Mouse (Mus musculus): Measurements from ENCODE around the gene Rpa1. TPM values are rescaled to one million over a fixed set of nuclear protein-coding genes. Genes with fewer than 3 reads are reported as not detected.
A peak's percentile ranks its signal among the peaks of the same experiment; 100 is the strongest.
"Not testable (repeated sequence)": the region's sequence is repeated elsewhere in the genome, so short reads cannot be mapped to it uniquely, and the experiment has no call there.

The Rpa1 gene
- 67.1 and 71.5 TPM in 2 replicates for polyA plus RNA-seq (2015; fragmentation: Nextera tagmentation; extraction: Ambion mirVana)

DNA sequence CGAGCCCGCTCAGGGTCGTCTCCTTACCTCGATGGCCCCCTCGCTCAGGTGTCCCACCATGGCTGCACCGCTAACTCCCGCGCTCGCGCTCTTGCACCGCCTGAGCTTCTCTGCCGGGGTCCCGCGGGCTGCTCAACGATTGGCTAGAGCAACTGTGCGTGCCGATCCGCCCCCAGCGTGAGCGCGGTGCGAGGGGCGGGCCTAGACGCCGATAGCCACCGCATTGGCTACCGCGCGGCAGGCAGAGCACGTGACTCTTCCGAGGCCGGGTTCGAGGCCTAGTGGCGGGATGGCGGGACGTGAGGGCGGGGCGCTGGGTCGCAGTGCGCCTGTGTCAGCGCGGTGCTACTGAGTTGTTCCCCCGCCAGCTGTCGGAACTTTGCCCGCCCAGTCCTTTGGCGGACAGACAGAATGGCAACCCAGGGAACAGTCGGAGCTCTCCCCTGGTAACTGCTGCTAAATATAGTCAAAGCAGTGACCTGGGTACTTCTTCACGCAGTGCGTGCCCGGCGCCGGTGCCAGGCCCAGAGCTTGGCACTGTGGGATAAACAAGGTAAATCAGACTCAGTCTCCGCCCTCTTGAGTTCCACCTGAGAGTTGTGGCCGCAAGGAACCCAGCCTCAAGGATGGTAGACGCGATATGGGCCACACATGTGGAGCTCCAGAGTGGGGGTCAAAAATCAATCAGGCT lies at the start of gene Rpa1, which contains the start of gene Smyd4:
Gene Rpa1 (minus strand): TSS at position 126 of the 691 bp plus-strand sequence.
Gene Smyd4 (plus strand): TSS at position 235 of the 691 bp plus-strand sequence.
- 0% methylated on average over 56 of the region's 56 CpGs for WGBS
- Histone ChIP-seq H3K27me3 (replicated peaks; ENCODE audit: control insufficient read depth, insufficient read depth, low read length) (no peaks in the 10 kb centered on the region), H3K4me1 (replicated peaks; ENCODE audit: control insufficient read depth, insufficient read depth, low read length) (peaks cover 16% of the 10 kb centered on the region), H3K36me3 (ENCODE audit: control insufficient read depth, insufficient read depth) (no peaks in the 10 kb centered on the region), H3K4me2 (ENCODE audit: low read length) (peak within 1 kb of the TSS; percentile 94), H3K27ac (ENCODE audit: low read length) (peak within 1 kb of the TSS; percentile 60), H3K9me3 (ENCODE audit: control insufficient read depth, low read length) (no peaks in the 10 kb centered on the region), H3K4me3 (replicated peaks; ENCODE audit: low read length) (peak within 1 kb of the TSS; percentile 92), H3K9ac (replicated peaks; ENCODE audit: low read depth, low read length) (peak within 1 kb of the TSS; percentile 80)
- ATAC-seq: peak; percentile 100

- 48% methylated on average over 7 of the region's 7 CpGs for WGBS
- ATAC-seq: peak; percentile 66
- H3K9me3 ChIP-seq (ENCODE audit: control insufficient read depth, low read length): no peaks in the 10 kb centered on the region
- no peak overlapping the region for H3K4me2 ChIP-seq (ENCODE audit: low read length)
- no peak overlapping the region for H3K4me3 ChIP-seq (replicated peaks; ENCODE audit: low read length)
- H3K9ac ChIP-seq (replicated peaks; ENCODE audit: low read depth, low read length): no peak overlapping the region
- peaks cover 2% of the 10 kb centered on the region for H3K4me1 ChIP-seq (replicated peaks; ENCODE audit: control insufficient read depth, insufficient read depth, low read length)
- peak overlapping the region; percentile 57 for H3K27ac ChIP-seq (ENCODE audit: low read length)
- H3K27me3 ChIP-seq (replicated peaks; ENCODE audit: control insufficient read depth, insufficient read depth, low read length): no peaks in the 10 kb centered on the region
- no peaks in the 10 kb centered on the region for H3K36me3 ChIP-seq (ENCODE audit: control insufficient read depth, insufficient read depth)
Observed at GRCm38 (mm10) chr11:75397452-75397851, 49.3 kb upstream of the Rpa1 start.

DNA sequence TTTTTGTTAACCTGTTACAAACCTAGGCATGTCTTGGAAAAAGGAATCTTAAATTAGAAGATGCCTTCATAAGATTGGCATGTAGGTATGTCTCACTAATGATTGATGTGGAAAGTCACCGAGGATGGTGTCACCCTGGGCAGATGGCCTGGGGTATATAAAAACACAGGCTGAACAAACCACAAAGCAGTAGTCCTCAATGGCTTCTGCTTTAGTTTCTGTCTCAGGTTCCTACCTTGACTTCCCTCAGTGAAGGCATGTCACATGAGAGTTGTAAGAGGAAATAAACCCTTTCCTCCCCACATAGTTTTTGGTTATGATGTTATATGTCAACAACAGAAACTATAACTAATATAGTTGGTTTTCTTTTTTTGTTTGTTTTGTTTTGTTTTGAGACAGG lies 47.5 kb upstream of the Rpa1 start:
- Histone ChIP-seq H3K27ac (ENCODE audit: low read length) (no peak overlapping the region), H3K9me3 (ENCODE audit: control insufficient read depth, low read length) (no peaks in the 10 kb centered on the region), H3K4me2 (ENCODE audit: low read length) (no peak overlapping the region), H3K27me3 (replicated peaks; ENCODE audit: control insufficient read depth, insufficient read depth, low read length) (no peaks in the 10 kb centered on the region), H3K4me1 (replicated peaks; ENCODE audit: control insufficient read depth, insufficient read depth, low read length) (peaks cover 2% of the 10 kb centered on the region), H3K9ac (replicated peaks; ENCODE audit: low read depth, low read length) (no peak overlapping the region), H3K4me3 (replicated peaks; ENCODE audit: low read length) (no peak overlapping the region), H3K36me3 (ENCODE audit: control insufficient read depth, insufficient read depth) (no peaks in the 10 kb centered on the region)
- WGBS: 88% methylated on average over 1 of the region's 1 CpGs
- ATAC-seq: no peak

- H3K9me3 ChIP-seq (ENCODE audit: control insufficient read depth, low read length); ATAC-seq; H3K27me3 ChIP-seq (replicated peaks; ENCODE audit: control insufficient read depth, insufficient read depth, low read length); H3K27ac ChIP-seq (ENCODE audit: low read length); H3K4me2 ChIP-seq (ENCODE audit: low read length); H3K4me1 ChIP-seq (replicated peaks; ENCODE audit: control insufficient read depth, insufficient read depth, low read length); H3K4me3 ChIP-seq (replicated peaks; ENCODE audit: low read length); H3K9ac ChIP-seq (replicated peaks; ENCODE audit: low read depth, low read length); H3K36me3 ChIP-seq (ENCODE audit: control insufficient read depth, insufficient read depth): not testable (repeated sequence)
- WGBS: 66% methylated on average over 3 of the region's 3 CpGs
Observed at GRCm38 (mm10) chr11:75383529-75383928, 35.4 kb upstream of the Rpa1 start.

DNA sequence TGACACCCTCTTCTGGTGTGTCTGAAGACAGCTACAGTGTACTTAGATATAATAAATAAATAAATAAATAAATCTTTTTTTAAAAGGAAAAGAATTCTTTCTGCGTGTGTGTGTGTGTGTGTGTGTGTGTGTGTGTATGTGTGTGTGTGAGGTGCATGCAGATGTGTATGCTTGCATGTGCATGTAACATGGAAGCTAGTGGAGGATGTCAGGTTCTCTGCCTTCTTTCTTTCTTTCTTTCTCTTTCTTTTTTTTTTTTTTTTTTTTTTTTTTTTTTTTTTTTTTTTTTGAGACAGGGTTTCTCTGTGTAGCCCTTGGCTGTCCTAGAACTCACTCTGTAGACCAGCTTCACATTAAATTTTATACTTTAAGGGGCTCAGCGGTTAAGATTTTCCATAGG lies 30.7 kb upstream of the Rpa1 start:
- not testable (repeated sequence) for ATAC-seq; H3K4me3 ChIP-seq (replicated peaks; ENCODE audit: low read length); H3K36me3 ChIP-seq (ENCODE audit: control insufficient read depth, insufficient read depth); H3K27ac ChIP-seq (ENCODE audit: low read length); H3K9me3 ChIP-seq (ENCODE audit: control insufficient read depth, low read length); H3K9ac ChIP-seq (replicated peaks; ENCODE audit: low read depth, low read length); H3K4me2 ChIP-seq (ENCODE audit: low read length); H3K27me3 ChIP-seq (replicated peaks; ENCODE audit: control insufficient read depth, insufficient read depth, low read length); H3K4me1 ChIP-seq (replicated peaks; ENCODE audit: control insufficient read depth, insufficient read depth, low read length)
- WGBS: 93% methylated on average over 2 of the region's 2 CpGs

DNA sequence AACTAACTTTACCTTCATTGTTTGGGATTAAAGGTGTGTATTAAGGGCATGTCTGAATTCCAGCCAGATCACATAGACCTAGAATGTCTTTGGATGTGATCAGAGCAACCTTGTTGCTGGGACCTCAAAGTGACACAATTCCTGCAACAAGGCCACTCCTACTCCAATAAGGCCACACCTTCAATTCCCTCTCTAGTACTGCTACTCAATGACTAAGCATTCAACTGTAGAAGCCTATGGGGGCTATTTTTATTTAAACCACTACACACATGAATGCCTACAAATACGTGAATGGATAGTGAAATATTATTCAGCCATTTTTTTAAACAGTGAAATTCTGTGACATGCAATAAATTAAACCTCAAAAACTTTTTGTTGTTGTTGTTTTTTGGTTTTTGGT lies 29.0 kb upstream of the Rpa1 start:
- no peak overlapping the region for H3K9ac ChIP-seq (replicated peaks; ENCODE audit: low read depth, low read length)
- no peaks in the 10 kb centered on the region for H3K9me3 ChIP-seq (ENCODE audit: control insufficient read depth, low read length)
- no peak overlapping the region for H3K4me2 ChIP-seq (ENCODE audit: low read length)
- no peak overlapping the region for H3K4me3 ChIP-seq (replicated peaks; ENCODE audit: low read length)
- WGBS: 85% methylated on average over 1 of the region's 1 CpGs
- ATAC-seq: no peak
- no peaks in the 10 kb centered on the region for H3K4me1 ChIP-seq (replicated peaks; ENCODE audit: control insufficient read depth, insufficient read depth, low read length)
- H3K27me3 ChIP-seq (replicated peaks; ENCODE audit: control insufficient read depth, insufficient read depth, low read length): no peaks in the 10 kb centered on the region
- no peak overlapping the region for H3K27ac ChIP-seq (ENCODE audit: low read length)
- no peaks in the 10 kb centered on the region for H3K36me3 ChIP-seq (ENCODE audit: control insufficient read depth, insufficient read depth)

GRCm38 (mm10) chr11:75355475-75355874 lies 7.4 kb upstream of the Rpa1 start:
- H3K27me3 ChIP-seq (replicated peaks; ENCODE audit: control insufficient read depth, insufficient read depth, low read length): no peaks in the 10 kb centered on the region
- ATAC-seq: no peak
- WGBS: 95% methylated on average over 1 of the region's 1 CpGs
- H3K4me1 ChIP-seq (replicated peaks; ENCODE audit: control insufficient read depth, insufficient read depth, low read length): no peaks in the 10 kb centered on the region
- no peak overlapping the region for H3K4me3 ChIP-seq (replicated peaks; ENCODE audit: low read length)
- no peaks in the 10 kb centered on the region for H3K9me3 ChIP-seq (ENCODE audit: control insufficient read depth, low read length)
- H3K9ac ChIP-seq (replicated peaks; ENCODE audit: low read depth, low read length): no peak overlapping the region
- H3K4me2 ChIP-seq (ENCODE audit: low read length): no peak overlapping the region
- H3K36me3 ChIP-seq (ENCODE audit: control insufficient read depth, insufficient read depth): no peaks in the 10 kb centered on the region
- no peak overlapping the region for H3K27ac ChIP-seq (ENCODE audit: low read length)

- Histone ChIP-seq H3K27me3 (replicated peaks; ENCODE audit: control insufficient read depth, insufficient read depth, low read length) (no peaks in the 10 kb centered on the region), H3K4me1 (replicated peaks; ENCODE audit: control insufficient read depth, insufficient read depth, low read length) (peaks cover 16% of the 10 kb centered on the region), H3K9ac (replicated peaks; ENCODE audit: low read depth, low read length) (no peak overlapping the region), H3K9me3 (ENCODE audit: control insufficient read depth, low read length) (no peaks in the 10 kb centered on the region), H3K36me3 (ENCODE audit: control insufficient read depth, insufficient read depth) (no peaks in the 10 kb centered on the region), H3K4me3 (replicated peaks; ENCODE audit: low read length) (no peak overlapping the region), H3K4me2 (ENCODE audit: low read length) (no peak overlapping the region), H3K27ac (ENCODE audit: low read length) (no peak overlapping the region)
- ATAC-seq: no peak
Observed at GRCm38 (mm10) chr11:75351225-75351624, 3.1 kb upstream of the Rpa1 start.

DNA sequence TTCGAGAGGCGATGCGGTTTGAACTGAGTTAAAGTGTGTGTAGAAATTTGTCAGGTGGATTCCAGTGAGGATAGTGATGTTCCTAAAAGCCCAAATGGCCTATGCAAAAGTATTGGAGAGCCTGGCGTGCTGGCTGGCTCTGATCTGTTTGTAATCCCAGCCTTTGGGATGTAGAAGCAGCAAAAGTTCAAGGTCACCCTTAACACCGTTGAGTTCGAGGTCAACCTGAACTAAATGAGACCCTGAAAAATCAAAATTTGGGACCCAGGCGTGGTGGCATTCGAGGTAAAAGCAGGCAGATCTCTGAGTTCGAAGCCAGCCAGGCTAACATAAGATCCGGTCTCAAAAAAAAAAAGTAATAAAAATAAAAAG lies 752 bp upstream of the Rpa1 start:
- 52% methylated on average over 10 of the region's 10 CpGs for WGBS
- Histone ChIP-seq H3K36me3 (ENCODE audit: control insufficient read depth, insufficient read depth) (no peaks in the 10 kb centered on the region), H3K9ac (replicated peaks; ENCODE audit: low read depth, low read length) (peak overlapping the region; percentile 80), H3K4me3 (replicated peaks; ENCODE audit: low read length) (peak overlapping the region; percentile 92), H3K4me1 (replicated peaks; ENCODE audit: control insufficient read depth, insufficient read depth, low read length) (peaks cover 16% of the 10 kb centered on the region), H3K9me3 (ENCODE audit: control insufficient read depth, low read length) (no peaks in the 10 kb centered on the region), H3K27me3 (replicated peaks; ENCODE audit: control insufficient read depth, insufficient read depth, low read length) (no peaks in the 10 kb centered on the region), H3K4me2 (ENCODE audit: low read length) (peak overlapping the region; percentile 94), H3K27ac (ENCODE audit: low read length) (no peak overlapping the region)
- no peak for ATAC-seq

DNA sequence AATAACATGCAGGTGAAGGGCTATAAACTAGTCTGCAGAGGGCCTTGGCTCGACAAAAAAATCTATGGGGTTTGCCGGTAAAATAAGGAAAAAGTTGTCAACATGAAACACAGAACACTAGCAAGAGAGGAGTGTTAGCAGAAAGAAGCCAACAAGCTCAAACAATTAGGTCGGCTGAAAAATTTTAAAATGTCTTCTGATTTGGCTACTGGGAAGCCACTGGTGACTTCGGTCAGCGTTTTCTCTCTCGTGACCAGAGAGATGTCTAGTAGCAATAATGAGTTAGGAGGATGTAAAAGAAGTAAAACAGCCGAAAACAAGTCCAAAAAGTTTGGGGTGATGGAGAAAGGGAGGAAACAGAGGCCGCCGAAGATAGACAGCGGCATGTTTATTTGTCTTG lies 528 bp downstream of the Rpa1 start:
- Histone ChIP-seq H3K27me3 (replicated peaks; ENCODE audit: control insufficient read depth, insufficient read depth, low read length) (no peaks in the 10 kb centered on the region), H3K4me1 (replicated peaks; ENCODE audit: control insufficient read depth, insufficient read depth, low read length) (peaks cover 16% of the 10 kb centered on the region), H3K36me3 (ENCODE audit: control insufficient read depth, insufficient read depth) (no peaks in the 10 kb centered on the region), H3K9me3 (ENCODE audit: control insufficient read depth, low read length) (no peaks in the 10 kb centered on the region), H3K27ac (ENCODE audit: low read length) (no peak overlapping the region), H3K9ac (replicated peaks; ENCODE audit: low read depth, low read length) (peak overlapping the region; percentile 80), H3K4me2 (ENCODE audit: low read length) (peak overlapping the region; percentile 94), H3K4me3 (replicated peaks; ENCODE audit: low read length) (peak overlapping the region; percentile 92)
- ATAC-seq: no peak
- WGBS: 1% methylated on average over 10 of the region's 10 CpGs
